Mouse (Mus musculus) cerebellum, adult 9-11 months (tissue): ENCODE results near the gene Pccb.

ENCODE experiments used
- DNase-seq: peaks from one replicate; pipeline ENCODE4 v3.0.0; 2022

Pccb gene

GRCm38 (mm10) chr9:101034448-101035098 lies at the start of gene Pccb:
Gene Pccb, minus strand, starts transcription at chr9:101034898.
- DNase-seq, result peak; percentile 97

DNA sequence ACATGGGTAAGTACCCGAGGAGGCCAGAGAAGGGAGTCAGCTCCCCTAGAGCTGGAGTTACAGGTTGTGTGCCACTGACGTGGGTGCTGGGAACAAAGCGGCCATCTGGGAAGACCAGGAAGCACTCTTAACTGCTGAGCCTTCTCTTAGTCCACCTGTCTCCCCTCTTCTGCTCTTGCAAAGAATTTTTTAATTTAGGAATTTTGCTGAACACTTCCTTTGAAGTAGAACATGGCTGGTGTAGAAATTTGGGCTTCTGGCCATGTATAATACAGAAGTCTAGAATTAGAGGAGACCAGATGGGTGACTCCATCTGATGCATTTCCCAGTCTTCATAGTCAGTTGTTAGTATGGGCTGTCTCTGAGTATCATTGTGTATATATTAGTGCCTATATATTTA lies 49.0 kb upstream of the Pccb start:
- DNase-seq, result no peak

GRCm38 (mm10) chr9:101080046-101080685 lies 45.5 kb upstream of the Pccb start:
- DNase-seq, result no peak

- DNase-seq, result no peak
Observed at GRCm38 (mm10) chr9:101078579-101078978, 43.9 kb upstream of the Pccb start.

DNA sequence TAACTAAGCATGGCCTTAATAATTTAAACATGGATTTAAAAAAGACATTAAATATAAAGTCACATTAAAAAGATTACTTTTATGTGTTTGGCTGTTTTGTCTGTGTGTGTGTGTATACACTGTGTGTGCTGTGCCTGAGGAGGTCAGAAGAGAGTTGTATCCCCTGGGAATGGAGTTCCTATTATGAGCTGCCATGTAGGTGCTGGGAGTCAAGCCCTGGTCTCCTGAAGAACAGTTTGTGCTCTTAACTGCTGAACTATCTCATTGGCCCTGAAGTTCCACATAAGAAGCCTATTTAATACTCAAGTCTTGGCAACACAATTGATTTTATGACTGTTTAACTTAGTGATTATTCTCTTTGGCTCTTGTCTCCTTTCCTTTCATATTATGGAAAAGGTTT lies 42.8 kb upstream of the Pccb start:
- no peak for DNase-seq

DNA sequence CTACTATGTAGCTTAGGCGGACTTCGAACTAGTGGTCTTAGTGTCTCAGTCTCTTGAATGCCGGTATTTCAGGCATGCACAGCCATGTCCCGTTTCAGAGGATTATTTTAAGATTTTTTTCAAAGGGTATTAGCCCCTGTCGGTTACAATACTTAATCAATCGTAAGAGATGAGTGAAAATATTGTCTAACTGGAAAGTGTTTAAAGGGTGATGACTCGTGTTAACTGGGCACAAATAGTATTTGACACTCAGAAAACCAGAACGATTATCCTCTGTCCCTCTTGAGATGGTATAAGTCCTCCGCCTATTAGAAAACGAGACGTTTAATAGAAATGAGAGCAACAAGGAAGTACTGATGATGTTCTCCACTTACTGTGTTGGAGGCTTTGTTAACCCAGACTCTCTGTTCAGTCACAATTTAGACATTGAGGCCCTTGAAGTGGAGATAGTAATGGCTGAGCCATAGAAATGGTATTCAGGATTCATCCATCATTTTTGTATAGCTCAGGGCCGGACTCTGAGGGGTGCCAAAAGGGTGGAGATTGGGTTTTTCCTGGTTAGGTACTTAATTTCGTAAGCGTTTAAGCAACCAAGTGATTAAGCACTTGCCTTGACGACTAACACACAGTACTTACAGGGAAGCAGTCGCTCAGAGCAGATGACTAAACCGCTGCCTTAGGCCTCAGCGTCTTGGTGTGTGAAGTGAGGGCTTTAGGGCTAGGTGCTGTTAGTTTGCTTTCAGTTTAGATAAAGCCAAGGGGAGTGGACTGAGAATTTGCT lies 41.6 kb upstream of the Pccb start:
- DNase-seq, result no peak

- DNase-seq, result peak; percentile 26
Observed at GRCm38 (mm10) chr9:101075694-101076093, 41.0 kb upstream of the Pccb start.

GRCm38 (mm10) chr9:101075091-101075581 lies 40.4 kb upstream of the Pccb start:
- DNase-seq, result no peak

DNA sequence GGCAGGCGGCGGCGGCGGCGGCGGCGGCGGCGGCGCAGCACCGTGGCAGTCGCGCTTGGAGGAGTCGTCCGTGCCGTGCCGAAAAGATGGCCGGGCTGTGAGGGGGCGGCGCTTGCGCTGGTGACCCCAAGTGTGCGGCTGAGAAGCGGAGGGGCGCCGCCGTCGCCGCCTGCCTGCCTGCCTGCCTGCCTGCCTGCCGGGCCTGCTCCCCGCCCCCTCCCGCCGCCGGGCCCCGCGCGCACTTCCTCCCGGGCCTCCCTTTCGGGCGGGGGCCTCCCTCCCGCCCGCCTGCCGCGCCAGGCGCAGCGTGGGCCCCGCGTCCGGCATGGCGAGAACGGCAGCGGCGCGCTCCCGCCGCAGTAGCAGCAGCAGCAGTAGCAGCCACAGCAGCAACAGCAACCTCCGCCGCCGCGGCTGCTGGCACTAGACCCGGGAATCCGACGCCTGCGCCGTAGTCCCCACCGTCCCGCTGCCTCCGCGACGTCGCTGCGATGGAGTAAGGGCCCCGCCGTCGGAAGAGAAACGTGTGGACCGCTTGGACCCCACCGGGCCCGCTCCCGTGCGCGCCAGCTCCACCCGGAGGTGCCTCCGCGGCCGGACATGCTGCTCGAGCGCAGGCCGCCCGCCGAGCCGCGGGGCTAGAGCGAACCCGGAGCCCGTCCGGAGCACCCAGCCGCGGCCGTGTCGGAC lies 39.8 kb upstream of the Pccb start:
- peak; percentile 90 for DNase-seq

GRCm38 (mm10) chr9:101073987-101074331 lies 39.3 kb upstream of the Pccb start, which contains the start of gene Msl2:
Gene Msl2, plus strand, starts transcription at chr9:101074101.
- no peak for DNase-seq

- DNase-seq, result peak; percentile 99
Observed at GRCm38 (mm10) chr9:101073041-101073986, 38.6 kb upstream of the Pccb start.

- DNase-seq, result no peak
Observed at GRCm38 (mm10) chr9:101072506-101072905, 37.8 kb upstream of the Pccb start.

DNA sequence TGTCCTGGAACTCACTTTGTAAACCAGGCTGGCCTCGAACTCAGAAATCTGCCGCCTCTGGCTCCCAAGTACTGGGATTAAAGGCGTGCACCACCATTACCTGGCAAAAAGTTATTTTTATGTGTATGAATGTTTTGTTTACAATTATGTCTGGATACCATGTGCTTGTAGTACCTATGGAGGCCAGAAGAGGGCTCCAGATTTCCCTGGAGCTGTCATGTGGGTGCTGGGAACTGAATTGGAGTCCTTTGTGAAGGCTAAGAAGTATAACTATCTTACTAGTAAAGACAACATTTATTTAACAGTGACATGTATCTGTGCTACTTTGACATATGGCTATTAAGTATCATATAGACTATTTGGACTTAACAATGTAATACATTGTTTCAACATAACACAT lies 35.1 kb upstream of the Pccb start:
- DNase-seq, result no peak

DNA sequence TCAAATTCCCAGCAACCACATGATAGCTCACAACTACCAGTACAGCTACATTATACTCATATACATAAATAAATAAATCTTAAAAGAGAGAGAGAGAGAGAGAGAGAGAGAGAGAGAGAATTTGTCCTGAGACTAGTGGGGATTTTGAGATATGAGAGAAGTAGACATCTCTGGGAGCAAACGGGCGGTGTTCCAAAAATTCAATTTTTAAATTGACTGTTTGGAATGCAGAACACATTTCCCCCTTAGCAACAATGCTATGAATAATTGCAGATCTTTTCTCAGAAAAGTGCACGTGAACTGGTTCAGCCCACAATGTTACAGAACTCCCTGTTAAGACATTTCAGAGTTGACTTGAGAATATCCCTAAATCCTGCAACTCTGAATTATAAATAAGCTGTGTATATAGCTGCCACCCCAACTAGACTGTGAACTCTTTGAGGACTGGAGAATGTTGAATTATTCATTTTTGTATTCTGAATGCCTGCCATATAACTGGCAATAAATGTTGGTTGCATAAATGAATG lies 30.4 kb upstream of the Pccb start:
- no peak for DNase-seq

GRCm38 (mm10) chr9:101062253-101062780 lies 27.6 kb upstream of the Pccb start:
- no peak for DNase-seq

DNA sequence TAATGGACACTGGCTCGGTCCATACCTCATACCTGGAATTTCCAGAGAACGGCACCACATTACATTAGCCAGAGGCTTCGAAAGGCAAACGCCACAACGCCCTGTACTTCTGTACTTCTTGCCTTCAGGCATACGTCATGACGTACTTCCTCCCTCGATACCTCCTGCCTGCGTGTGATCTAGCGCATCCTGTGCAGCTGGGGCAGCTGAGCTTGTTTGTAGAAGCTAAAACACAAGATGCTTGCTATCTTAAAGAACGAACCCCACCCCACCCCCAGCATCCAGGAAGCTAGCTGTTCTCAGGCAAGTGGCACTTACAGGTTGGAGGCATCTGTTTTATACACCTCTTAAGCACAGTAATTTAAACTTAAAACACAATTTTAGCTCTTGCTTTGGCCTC lies 26.3 kb upstream of the Pccb start:
- no peak for DNase-seq

- no peak for DNase-seq
Observed at GRCm38 (mm10) chr9:101057156-101057555, 22.5 kb upstream of the Pccb start.

GRCm38 (mm10) chr9:101053279-101053678 lies 18.6 kb upstream of the Pccb start:
- DNase-seq, result no peak

DNA sequence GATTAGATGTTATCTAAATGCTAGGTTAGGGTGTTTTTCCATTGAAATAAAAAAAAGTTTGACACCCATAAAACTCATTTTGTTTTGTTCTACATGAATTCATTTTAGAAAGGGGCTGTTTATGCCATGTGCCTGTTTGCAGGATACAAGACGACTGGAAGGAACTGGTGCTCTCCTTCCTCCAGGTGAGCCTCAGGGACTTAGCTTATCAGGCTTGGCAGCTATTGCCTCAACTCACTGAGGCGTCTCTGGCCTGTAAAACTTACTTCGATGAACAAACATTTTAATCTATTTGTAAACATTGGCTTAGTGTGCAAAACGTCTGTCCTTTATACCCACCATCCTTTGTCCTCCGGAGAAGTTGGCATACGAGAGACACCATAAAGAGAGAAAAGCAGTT lies 18.0 kb upstream of the Pccb start:
- no peak for DNase-seq

- no peak for DNase-seq
Observed at GRCm38 (mm10) chr9:101052007-101052406, 17.3 kb upstream of the Pccb start.

- DNase-seq, result no peak
Observed at GRCm38 (mm10) chr9:101045710-101046338, 11.1 kb upstream of the Pccb start.
